Mouse (Mus musculus): Measurements from ENCODE around the gene Olfr616.
"Not testable (repeated sequence)": the region's sequence is repeated elsewhere in the genome, so short reads cannot be mapped to it uniquely, and the experiment has no call there.

The Olfr616 gene

GRCm38 (mm10) chr7:103569043-103569442 lies at the start of gene Olfr616:
Olfr616 (minus strand) TSS chr7:103569143.
- DNase-seq (ENCODE audit: extremely low spot score) = no peak

DNA sequence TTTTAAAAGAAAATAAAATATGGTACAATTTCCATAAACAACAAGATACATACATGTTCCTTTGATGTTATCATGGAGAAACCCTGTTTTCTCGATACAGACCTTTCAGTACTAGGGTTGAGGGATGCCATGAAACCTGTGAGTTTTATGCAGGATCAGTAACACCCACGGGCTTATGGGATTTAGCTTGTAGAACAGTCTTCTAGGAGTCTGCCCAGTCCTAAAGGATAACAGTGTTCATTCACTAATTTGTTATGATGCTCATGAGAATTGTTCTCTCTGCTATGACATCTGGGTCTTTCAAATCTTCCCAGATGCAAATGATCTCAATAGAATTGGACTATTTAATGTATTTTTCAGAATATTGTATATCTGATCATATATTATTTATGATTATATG lies 43.5 kb upstream of the Olfr616 start, which contains the start of gene Olfr620:
Gene Olfr620 (minus strand): TSS at position 101 of the 400 bp plus-strand sequence.
- DNase-seq (ENCODE audit: extremely low spot score) = no peak

DNA sequence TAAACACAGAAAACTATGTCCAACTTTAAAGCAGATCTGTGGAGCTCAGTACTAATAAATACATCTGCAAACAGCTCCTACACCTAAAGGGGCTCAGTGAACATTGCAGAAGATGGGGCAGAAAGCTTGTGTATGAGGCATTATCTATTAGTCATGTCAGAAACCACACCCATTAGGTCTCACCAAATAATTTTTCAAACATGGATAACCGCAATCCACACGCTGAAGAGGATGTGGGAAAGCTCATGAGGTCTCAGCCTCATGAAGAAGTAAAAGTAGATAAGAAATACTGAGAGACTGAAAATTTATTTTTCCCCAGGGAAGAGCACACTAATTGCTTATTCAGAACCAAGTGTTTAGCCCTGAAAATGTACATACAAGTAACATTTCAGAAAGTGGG lies 38.5 kb upstream of the Olfr616 start:
- no peak for DNase-seq (ENCODE audit: extremely low spot score)

- DNase-seq (ENCODE audit: extremely low spot score) = no peak
These were observed 31.3 kb upstream of the Olfr616 start, which contains the start of gene Olfr619 for GRCm38 (mm10) chr7:103600275-103600674. Olfr619 (plus strand) TSS chr7:103600575.

GRCm38 (mm10) chr7:103589803-103590202 lies 20.9 kb upstream of the Olfr616 start, which contains the start of gene Olfr618:
Olfr618 (plus strand) TSS chr7:103590103.
- DNase-seq (ENCODE audit: extremely low spot score) = no peak

DNA sequence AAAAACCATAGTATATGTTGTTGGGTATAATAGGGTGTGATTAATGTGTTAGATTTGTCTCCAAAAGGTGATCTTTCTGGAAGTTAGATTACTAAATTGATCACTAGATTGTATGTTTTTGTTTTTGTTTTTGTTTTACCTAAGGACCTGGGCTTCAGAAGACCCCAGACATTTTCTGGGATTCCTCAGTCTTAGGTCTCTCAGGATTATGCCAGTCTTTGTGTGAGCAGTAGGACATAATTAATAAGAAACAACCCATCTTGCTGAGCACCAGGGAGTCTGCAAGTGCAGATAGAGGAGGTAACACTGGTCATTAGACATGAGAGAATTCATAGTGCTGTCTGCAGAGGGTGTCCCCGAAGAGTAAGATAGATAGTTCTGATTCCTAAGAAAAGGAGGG lies 3.8 kb upstream of the Olfr616 start, which contains the start of gene Olfr617:
Gene Olfr617 (plus strand): TSS at position 301 of the 400 bp plus-strand sequence.
- no peak for DNase-seq (ENCODE audit: extremely low spot score)

DNA sequence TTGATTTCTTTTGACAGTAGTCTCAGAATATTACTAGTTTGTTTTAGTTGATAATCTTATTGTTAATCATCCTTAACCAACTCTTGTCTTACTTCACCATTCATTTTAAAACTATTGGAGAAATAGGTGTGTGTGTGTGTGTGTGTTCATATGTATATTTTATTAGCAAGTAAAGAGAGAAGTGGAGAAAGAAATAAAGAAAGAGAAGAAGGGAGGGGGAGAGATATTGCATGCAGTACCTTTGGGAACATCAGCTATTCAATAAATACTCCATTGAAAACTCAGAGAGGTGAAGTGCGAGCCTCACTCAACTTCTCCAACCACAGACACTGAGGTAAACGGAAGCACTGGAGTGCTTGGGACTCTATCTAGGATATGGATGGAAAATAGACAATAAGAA lies 13.2 kb downstream of the Olfr616 start, which contains the start of gene Olfr615:
Gene Olfr615 (plus strand): TSS at position 301 of the 400 bp plus-strand sequence.
- DNase-seq (ENCODE audit: extremely low spot score) = no peak

DNA sequence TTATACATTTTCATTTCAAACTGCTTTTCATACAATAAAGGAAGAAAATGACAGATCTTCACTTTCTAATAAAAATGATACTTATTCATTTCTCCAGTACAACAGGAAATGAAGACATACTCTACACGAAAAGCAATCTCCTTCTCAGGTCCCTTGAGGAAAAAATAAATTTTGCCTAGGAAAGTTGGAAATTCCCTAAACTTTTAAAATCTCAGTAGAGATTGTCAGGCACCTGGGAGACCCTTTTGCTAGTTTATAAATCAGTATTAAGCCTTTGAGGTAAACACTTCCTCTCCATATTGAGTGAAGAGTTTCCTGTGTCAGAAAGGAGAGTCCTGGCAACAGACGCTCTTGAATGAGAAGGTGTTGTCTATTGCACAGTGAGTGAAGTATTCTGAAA lies 21.2 kb downstream of the Olfr616 start, which contains the start of gene Olfr613:
Gene Olfr613 (plus strand): TSS at position 301 of the 400 bp plus-strand sequence.
- no peak for DNase-seq (ENCODE audit: extremely low spot score)

DNA sequence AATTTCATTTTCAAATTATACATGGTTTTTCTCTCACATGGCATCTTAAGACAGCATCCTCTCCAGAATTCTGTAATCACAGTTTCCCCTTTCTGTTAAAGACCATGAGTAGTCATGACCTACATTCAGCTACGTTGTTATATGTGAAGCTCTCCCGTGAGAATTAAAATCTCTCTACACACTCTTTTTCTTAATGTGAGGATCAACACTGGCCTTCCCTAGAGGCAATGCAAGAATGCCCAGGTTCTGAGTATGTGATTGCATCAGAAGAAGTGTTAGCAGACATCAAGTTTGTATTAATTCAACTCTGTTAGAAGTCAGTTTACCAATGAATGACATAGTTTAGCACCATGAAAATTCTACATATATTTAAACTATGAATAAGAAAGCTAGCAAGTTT lies 26.3 kb downstream of the Olfr616 start, which contains the start of gene Olfr612:
Gene Olfr612 (minus strand): TSS at position 101 of the 400 bp plus-strand sequence.
- not testable (repeated sequence) for DNase-seq (ENCODE audit: extremely low spot score)

DNA sequence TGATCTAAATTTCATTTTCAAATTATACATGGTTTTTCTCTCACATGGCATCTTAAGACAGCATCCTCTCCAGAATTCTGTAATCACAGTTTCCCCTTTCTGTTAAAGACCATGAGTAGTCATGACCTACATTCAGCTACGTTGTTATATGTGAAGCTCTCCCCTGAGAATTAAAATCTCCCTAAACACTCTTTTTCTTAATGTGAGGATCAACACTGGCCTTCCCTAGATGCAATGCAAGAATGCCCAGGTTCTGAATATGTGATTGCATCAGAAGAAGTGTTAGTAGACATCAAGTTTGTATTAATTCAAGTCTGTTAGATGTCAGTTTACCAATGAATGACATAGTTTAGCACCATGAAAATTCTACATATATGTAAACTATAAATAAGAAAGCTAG lies 48.2 kb downstream of the Olfr616 start, which contains the start of gene Olfr611:
Gene Olfr611 (minus strand): TSS at position 101 of the 400 bp plus-strand sequence.
- DNase-seq (ENCODE audit: extremely low spot score) = not testable (repeated sequence)
